Mouse (Mus musculus) ZHBTc4 (cell line): Measurements from ENCODE around the gene Sctr.

ENCODE experiments used
- DNase-seq: peaks from one replicate; pipeline ENCODE4 v3.0.0-alpha.2; 2011; ENCODE audit warnings: low read depth, low spot score

The Sctr gene

DNA sequence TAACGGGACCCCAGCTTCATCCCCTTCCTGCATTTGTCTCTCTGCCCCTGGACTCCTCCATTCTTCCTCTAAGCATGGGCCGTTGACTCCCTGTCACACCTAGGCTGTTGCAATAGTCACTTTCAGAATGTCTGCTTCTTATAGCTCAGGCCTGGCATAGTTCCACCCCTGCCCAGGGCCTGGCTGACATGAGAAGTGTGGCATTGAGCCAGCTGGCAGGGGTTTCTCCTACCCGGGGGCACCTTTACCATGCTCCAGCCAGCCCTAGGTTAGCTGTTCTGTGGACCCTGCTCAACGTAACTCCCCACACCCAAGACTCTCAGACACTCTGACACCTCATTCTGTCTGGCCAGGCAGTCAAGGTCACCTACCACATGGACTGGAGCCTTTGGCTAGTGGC is 21.0 kb downstream of the Sctr start:
- no peak for DNase-seq

DNA sequence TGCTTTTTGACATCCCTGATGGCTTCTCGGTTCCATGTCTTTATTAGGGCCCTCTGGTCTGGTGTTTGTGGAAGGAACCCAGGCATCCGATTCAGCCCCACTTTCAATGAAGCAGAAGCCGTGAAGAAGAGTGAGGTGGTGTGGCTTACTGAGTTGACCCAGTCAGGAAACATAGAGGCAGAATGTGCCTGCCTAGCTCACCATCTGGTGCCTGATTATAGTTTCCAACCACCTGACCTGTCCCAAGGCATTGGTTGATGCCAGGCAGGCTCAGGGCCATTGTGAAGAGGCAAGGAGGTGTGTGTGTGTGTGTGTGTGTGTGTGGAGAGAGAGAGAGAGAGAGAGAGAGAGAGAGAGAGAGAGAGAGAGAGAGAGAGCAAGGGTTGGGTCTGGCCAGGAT is 23.8 kb downstream of the Sctr start:
- no peak for DNase-seq

DNA sequence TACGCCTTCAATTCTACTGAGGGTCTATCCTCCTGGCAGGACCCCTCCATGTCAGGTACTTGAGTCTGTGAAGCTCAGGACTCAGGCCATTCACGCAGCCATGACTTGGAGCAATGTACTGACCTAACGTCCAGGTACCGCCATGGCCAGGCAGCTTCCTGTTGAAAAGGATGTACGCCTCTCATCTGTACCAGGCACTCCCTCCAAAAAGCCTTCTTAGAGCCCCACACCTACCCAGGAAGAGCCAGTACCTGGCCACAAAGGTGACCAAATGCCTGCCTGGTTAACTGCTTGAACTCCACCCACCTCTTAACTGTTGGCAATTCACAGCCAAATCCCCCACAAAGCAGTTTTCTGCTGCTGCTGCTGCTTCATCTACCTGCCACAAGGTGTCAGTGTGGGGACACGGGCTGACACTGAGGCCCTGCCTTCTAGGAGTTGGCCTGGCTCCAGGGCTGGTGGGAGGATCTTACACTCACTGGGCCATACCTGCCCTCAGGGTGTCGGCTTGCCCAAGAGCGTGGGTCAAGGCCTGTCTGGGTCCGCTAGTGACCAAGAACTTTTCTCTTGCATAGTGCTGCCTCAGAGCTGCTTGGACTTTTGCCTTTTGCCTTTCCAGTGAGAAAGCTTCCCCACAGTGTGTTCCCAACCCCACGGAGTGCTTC is 26.2 kb downstream of the Sctr start:
- DNase-seq = peak; percentile 95

DNA sequence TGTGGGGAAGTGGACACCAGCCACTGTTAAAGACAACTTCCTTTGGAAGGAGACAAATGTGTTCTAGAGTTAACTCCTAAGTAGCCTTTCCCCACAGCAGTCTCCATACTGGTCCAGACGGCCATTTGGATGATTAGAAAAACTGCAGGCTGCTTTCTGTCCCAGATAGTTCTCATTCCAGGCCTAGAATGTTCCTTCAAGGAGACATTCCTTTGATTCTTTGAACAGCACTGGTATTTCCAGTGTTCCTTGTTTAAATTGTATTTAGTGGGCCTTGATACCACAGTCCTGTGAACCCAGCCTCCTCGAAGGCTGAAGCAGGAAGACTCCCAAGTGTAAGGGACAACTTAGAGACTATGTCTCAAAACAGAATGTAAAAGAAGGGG is 26.8 kb downstream of the Sctr start:
- no peak for DNase-seq

DNA sequence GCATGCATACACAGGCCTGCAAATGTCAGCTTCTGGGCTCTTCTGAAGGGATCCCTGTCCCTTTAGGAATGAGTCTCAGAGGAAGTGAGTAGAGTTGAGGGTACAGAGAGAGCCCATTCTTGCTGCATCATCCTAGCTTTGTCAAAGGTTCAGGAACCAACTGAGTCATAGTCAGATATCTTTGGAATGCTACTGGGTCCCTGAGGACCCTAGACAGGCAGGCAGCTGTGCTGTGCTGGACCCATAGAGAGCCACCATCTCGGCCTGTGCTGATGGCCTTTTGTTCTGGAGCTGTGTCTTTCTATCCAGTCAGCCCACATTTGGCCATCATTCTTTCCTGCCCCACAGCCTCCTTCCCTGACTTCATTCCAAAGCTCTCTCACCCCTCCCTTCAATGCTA is 28.1 kb downstream of the Sctr start:
- DNase-seq = no peak

DNA sequence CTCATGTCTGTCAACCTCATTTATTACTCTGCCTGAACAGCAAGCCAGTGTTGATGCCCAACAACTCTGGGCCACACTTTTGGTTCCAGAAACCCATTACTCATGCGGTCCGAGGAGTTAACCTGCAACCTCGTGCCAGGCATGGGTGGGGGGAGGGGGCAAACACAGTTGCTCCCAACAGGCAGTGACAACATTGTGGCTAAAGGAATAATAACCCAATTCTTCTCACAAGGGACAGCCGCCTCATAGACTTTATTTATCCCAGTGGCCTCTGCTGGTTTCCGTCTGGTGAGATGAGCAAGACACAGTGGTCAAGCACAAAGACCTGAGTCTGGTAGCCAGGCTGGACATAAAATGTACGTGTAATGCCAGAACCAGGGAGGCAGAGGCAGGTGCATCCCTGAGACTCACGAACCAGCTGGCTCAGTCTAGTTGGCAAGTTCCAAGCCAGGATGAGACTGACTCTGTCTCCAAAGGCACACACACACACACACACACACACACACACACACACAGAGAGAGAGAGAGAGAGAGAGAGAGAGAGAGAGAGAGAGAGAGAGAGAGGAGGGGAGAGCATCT is 28.9 kb downstream of the Sctr start:
- no peak for DNase-seq

DNA sequence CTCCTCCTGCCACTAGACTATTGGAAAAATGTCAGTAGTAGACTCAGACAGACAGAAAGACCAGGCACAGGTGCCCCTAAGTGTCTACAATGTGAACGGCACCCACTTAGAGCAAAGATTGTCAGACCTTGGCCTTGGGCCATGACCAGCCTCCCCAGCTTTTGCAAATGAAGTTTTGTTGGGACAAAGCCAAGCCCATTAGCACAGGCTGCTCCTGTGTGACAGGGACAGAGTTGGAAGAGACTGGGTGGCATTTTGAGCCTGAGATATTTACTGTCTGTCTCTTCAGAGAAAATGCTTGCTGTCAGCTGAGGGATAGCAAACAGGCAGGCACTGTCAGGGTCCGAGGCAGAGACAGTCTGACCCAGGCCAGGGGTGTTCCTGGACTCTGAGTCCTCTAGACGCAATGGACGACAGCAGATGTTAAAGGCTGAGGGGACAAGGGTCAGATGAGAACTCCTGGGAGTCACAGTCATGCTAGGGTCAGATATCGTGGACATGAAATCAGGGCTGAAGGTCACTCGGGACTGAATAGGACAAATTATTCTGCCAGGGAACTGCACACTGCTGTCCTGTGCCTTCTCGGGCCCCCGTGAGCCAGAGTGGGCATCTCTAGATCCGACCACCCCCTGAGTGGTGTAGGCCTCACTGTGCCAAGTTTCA is 30.5 kb downstream of the Sctr start:
- no peak for DNase-seq

DNA sequence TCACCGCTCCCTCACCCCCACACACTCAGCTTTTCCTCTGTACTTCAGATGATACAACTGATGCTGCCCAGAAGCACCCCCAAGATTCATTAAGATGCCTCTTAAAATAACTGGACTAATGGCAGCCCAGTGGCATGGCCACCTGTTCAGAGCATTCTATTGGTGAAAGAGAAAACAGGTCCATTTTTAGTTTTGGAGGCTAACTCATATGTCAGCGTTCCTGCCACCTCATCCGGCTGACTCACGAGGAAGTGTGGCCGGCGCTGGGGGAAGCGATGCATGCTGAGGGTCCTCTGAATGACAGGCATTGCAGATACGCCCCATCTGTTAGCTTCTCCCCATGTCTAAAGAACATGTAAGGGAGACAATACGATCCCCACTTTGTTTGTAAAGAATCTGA is 31.9 kb downstream of the Sctr start:
- no peak for DNase-seq

DNA sequence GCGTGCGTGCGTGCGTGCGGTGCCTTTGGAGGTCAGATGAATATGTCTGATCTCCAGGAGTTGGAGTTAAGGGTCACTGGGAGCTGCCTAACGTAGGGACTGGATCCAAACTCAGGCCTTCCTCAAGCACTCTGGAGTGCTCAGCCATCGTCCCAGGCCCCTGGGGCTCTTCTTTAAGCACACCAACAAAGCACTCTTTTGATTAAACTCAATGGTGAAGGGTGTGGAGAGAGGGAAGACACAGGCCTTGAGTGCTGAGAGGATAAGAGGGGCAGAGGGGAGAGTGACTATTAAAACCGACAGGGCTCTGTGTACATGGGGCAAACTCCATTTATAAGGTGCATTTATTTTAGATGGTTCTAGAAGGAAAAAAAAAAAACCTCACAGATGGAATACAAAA is 35.7 kb downstream of the Sctr start:
- peak; percentile 68 for DNase-seq

DNA sequence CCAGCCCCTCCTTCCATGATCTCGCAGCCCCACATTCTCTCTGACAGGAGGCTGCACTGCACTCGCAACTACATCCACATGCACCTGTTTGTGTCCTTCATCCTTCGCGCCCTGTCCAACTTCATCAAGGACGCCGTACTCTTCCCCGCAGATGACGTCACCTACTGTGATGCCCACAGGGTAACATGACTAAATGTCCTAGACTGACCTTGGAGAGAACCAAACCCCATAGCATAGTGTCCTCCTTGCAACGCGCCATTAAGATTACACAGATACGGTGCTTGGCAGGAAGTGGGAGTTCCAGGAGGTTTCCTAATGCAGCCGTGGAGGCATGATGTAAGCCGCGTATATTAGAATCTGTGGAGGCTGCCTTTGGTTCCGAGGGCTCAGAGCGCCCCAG is 37.9 kb downstream of the Sctr start:
- DNase-seq = no peak

DNA sequence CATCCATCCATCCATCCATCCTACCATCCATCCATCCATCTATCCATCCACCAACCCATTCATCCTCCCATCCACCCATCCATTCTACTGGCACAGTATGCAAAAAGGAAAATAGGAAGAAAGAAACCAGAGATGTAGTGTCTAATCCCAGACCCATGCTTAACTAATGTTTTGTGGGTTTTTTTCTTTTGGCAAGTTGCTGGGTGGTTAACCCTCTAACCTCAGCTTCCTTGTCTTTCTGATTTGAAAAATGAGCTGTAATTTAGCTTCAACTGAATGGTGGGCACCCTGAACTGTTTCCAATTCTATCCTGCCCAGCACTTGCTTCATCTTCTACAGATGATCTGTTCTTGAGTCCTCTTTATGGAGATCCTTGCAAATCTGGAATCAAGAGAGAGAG is 40.6 kb downstream of the Sctr start:
- no peak for DNase-seq

DNA sequence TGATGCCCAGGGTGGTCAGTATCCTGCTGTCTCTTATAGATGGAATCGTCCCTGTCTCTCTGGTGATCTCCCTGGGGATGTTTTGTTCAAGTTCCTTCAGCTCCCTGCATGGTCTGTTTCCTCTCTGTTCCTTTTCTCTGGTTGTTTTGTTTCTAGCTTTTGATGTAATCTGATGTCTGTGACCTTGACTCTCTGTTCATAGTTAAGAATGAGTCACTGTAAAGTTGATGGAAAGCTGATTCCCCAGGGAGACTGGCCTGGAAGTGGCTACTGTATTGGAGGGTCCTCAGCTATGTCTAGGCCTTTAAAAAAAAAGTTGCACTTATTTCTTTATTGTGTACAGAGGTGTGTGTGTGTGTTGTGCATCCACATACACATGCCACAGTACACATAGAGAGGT is 44.4 kb downstream of the Sctr start:
- no peak for DNase-seq

DNA sequence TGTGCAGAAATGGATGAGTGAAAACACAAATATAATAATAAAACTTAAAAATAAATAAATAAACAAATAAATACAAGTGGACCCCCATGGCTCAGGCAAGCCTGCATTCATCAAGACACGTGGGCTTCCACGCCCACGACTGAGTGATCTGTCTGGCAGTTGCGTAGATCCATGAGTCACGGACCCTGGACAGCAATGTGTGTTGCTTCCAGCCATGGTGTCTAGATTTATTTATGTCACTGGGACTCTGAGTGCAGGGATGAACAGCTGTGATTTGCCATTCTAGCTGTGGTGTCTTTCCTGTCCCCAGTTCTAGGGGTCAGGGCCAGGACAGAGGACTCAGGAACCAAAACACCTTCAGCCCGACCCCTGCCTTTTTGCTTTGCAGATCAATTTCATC is 48.3 kb downstream of the Sctr start:
- no peak for DNase-seq

DNA sequence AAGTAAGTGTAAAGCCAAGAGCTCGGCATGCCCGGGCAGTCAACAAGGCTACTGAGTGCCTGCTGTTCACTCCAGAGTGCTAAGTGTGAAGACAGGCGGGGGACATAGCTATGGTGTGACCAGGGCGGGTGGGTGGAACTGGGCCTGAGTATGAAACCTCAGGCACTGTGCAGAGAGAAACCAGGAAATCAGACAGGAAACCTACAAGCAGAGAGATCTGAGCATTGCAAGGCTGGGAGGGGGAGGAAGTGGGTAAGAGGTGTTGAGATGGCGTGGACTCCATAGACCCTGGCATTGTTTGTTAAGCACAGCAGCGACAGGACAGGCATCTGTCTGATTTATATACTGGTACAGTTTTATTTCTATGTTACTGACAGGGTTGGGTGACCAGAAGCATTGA is 48.8 kb downstream of the Sctr start:
- DNase-seq = no peak

DNA sequence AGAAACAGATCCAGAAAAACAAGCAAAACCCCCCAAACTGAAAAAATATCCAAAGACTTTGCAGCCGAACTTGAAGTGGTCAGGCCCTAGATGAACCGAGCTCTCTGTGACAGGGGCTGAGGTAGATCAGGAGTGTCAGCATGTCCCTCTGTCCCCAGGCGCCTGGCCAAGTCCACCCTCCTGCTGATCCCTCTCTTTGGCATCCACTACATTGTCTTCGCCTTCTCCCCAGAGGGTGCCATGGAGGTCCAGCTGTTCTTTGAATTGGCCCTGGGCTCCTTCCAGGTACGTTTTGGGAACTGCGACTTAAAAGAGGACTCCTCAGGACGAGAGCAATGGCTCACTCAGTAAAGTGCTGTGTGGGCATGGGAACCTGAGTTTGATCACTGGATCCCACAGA is 49.5 kb downstream of the Sctr start:
- DNase-seq = no peak

DNA sequence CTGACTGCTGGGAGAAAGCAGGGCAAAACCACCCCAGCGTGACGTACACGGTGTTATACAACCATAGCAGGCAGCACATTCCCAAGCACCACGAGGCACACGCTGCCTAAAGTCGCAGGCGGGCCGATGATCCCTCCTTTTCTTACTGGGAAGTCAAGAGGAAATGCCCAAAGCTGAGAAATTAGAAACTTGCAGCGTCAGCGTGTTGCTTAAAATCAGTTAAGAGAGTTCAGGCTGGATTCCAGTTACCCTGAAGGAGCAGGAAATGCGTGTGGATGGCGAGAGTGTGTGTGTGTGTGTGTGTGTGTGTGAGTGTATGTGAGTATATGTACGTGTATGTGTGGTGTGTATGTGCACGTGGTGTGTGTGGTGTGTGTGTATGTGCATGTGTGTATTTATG is 50.4 kb downstream of the Sctr start:
- DNase-seq = no peak

DNA sequence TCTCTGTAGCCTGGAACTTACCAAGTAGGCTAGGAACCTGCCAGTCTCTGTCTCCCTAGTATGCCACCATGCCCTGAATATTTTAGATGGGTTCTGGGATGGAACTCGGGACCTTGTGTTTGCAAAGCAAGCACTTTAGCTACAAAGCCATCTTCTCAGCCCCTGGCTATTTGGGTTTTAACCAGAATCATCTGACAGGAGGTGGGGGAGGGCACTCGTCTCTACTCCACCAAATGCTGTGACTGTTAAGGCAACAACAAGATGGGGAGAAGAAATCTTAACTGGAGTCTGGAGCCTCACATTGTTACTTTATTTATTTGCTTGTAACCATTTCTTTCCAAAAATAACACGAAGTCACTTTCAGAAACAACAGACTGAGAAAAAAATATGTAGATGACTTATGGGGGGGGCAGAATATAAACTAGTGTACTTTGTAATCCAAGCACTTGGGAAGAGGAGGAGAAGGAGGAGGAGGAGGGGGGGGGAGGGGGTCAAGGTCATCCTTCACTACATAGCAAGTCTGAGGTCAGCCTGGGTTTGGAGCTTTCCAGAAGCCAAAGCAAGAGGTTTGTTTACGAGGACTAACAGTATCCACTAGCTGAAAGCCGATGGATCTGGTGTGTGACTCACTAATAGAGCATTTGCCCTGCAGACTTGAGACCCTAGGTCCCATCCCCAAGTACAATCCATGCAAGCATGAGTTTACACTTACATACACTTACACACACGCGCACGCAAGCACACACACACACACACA is 51.2 kb downstream of the Sctr start:
- no peak for DNase-seq

DNA sequence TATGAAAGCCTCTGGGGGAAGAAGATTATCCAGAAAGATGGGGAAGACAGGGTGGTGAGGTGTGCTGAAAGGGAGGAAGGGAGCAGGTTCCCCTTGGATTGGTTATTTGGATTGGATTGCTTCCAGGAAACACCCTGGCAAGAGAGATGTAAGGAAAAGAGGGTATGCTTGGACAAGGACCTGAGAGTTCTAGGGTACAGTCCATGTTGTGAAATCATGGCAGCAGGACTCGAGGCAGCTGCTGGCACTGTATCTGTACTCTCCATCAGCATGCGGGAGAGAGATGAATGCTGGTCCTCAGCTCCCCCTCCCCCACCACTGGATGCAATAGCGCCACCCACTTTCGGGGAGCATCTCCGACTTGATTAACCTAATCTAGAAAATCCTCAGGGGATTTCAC is 54.0 kb downstream of the Sctr start:
- DNase-seq = no peak

DNA sequence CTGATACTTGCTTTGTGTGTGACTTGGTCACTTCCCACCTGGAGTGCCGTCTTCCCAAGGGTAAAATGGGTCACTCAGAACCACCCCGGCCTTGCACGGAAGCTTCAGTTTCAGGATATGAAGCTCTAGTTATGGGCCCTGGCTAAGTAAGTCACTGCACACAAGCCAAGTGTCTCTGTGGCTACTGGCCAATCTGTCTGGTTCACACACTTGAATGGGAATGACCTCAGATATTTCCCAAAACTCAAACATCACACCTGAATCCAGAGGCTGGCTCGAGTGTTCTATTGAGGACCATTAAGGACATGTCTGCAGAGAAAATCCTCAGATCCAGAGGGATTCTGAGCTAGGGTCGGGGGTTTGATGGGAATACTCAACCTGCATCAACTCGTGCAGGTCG is 55.5 kb downstream of the Sctr start:
- no peak for DNase-seq

DNA sequence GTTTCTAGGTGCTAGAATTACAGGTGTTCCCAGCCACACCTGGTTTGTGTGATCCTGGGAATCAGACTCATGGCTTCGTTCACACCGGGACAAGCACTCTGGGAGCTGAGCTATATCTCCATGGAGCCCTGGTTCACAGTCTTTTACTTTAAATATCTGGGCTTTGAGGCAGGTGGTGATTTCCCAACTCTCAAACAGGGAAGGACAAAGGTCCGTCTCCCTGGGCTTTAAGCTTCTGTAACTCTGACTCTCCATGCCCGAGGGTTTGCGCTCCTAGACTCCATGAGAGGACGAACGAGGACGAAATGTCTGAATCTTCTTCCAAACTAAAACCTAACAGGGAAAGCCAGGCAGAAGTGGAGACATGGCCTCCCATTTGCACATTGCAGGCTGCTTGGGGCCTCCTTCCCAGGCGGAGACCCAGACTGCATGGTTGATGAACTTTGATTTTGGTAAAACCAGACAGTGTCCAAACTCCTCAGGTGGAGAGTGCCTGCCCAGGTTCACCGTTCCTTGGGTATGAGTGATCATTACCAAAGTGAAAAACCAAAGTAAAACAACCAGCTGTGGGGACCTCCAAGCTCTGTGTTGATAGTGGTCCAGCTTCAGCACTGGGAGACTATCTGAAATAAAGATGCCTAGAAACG is 57.5 kb downstream of the Sctr start:
- DNase-seq = no peak

DNA sequence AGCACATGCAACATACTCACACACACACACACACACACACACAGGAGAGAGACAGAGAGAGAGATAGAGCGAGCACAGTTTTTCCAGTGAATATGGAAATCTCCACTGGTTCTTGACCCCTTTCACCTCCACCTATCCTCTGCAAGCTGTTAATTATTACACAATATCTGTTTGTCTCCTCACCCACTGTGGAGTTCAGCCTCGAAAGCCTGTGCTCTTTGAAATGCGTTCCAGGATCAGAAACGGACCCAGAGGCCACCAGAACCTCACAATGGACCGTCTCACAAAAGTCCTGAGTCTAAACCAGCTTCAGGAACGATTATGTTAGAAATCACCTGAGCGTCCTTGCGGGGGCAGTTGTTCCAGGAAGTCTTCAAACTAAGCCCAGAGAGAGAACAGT is 59.5 kb downstream of the Sctr start:
- no peak for DNase-seq

DNA sequence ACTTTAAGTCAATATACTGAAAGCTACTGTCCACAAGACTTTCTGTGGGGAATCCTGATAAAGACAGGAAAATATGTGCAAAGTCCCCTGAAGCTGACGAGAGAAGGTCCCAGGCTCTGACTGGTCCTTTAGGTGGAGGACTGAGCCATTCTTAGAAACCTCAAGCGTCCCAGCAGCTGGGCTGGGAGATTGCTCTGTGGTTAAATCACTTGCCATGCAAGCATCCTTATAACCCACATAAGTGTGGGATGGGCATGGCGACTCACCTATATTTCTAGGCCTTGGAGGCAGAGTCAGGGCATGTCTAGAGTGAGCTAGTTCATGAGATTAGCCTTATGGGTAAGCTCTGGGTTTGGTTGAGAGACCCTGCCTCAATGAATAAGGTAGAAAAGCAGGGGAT is 59.9 kb downstream of the Sctr start:
- no peak for DNase-seq
